Mouse (Mus musculus): ENCODE measurements around the gene Ankdd1b.

GRCm38 (mm10) chr13:96416380-96416779 lies 54.6 kb downstream of the Ankdd1b start:
- TF ChIP-seq CTCF (IDR thresholded peaks at IDR 0.05; ENCODE audit: low read depth, low read length) (no peak), POLR2A (IDR thresholded peaks at IDR 0.05; ENCODE audit: extremely low read depth, insufficient read depth, low read length) (no peak)
